Mouse (Mus musculus) ES-E14 (cell line): Measurements from ENCODE around the gene Tbck. TPM values are rescaled to one million over a fixed set of nuclear protein-coding genes. Genes with fewer than 3 reads are reported as not detected.

ENCODE experiments used
- DNase-seq: peaks from one replicate; pipeline ENCODE4 v3.0.0-alpha.2; 2013; ENCODE audit warnings: low read depth, low spot score
- H3K27ac ChIP-seq: 2 replicates; pipeline ENCODE4 v1.5.1; 2012; ENCODE audit warnings: low read depth, mild to moderate bottlenecking, low read length, moderate library complexity, mixed read lengths; ENCODE audit not compliant: poor library complexity, insufficient read depth, severe bottlenecking
- H3K36me3 ChIP-seq: 2 replicates; pipeline ENCODE4 v1.6.1; 2012; ENCODE audit warnings: mild to moderate bottlenecking, low read length, moderate library complexity, mixed read lengths; ENCODE audit not compliant: control insufficient read depth, poor library complexity, insufficient read depth, severe bottlenecking
- H3K4me1 ChIP-seq, 2 experiments: fragments of 150-350 bp in 1 of 2; sonication (generic) in 1 of 2; 2 replicates each; pipeline ENCODE4 v1.6.1; 2012; ENCODE audit warnings: low read length in 2 of 2, mild to moderate bottlenecking in 1 of 2, mixed read lengths in 1 of 2; ENCODE audit not compliant: control insufficient read depth in 2 of 2, insufficient read depth in 2 of 2, poor library complexity in 1 of 2
- H3K4me3 ChIP-seq, 2 experiments: fragments of 150-350 bp in 1 of 2; sonication (generic) in 1 of 2; 2 replicates each; pipeline ENCODE4 v1.5.1; 2012; ENCODE audit warnings: low read length in 2 of 2, low read depth in 1 of 2, mild to moderate bottlenecking in 1 of 2, mixed read lengths in 1 of 2; ENCODE audit not compliant: insufficient read depth in 1 of 2, poor library complexity in 1 of 2, severe bottlenecking in 1 of 2
- H3K9ac ChIP-seq: 2 replicates; pipeline ENCODE4 v1.6.1; 2012; ENCODE audit warnings: low read depth, mild to moderate bottlenecking, low read length, mixed read lengths; ENCODE audit not compliant: poor library complexity, insufficient read depth, severe bottlenecking
- H3K9me3 ChIP-seq: fragments of 150-350 bp; sonication (generic); 2 replicates; pipeline ENCODE4 v1.6.1; 2012; ENCODE audit warnings: low read depth, mild to moderate bottlenecking, low read length; ENCODE audit not compliant: control insufficient read depth, insufficient read depth
- CHD2 ChIP-seq: IDR thresholded peaks from 2 replicates; pipeline ENCODE4 v1.6.1; 2014; ENCODE audit warnings: mild to moderate bottlenecking, low read depth, low read length, inconsistent platforms
- HCFC1 ChIP-seq: IDR thresholded peaks from 2 replicates; pipeline ENCODE4 v1.6.1; 2012; ENCODE audit warnings: low read length, inconsistent platforms, borderline replicate concordance; ENCODE audit not compliant: insufficient read depth
- MAFK ChIP-seq: IDR thresholded peaks from 2 replicates; pipeline ENCODE4 v1.6.1; 2014; ENCODE audit warnings: mild to moderate bottlenecking, low read depth, low read length, inconsistent platforms; ENCODE audit not compliant: insufficient read depth
- ZC3H11A ChIP-seq: IDR thresholded peaks from 2 replicates; pipeline ENCODE4 v1.6.1; 2012; ENCODE audit warnings: low read depth, mild to moderate bottlenecking, inconsistent platforms, low read length, borderline replicate concordance
- ZNF384 ChIP-seq: IDR thresholded peaks from 2 replicates; pipeline ENCODE4 v1.6.1; 2012; ENCODE audit warnings: low read depth, low read length, inconsistent platforms
- in situ Hi-C, 2 experiments: fragments of 600-800 bp; cut with MboI; formaldehyde crosslinking; loops; one replicate each; pipeline ENCODE4 v1.15.1; 2025; ENCODE audit warnings: low sequenced_read_pairs in 2 of 2, inconsistent platforms in 1 of 2; ENCODE audit not compliant: unreplicated experiment in 2 of 2
- total RNA-seq: library from RNA; depleted of rRNA; stranded (reverse); fragments of 300-350 nt; gene quantifications from 2 replicates; pipeline ENCODE4 v1.2.3, GENCODE M21; 2012

The Tbck gene
- total RNA-seq, 1 experiment: 8.4 TPM

GRCm38 (mm10) chr3:132858849-132859248 lies 174.9 kb downstream of the Tbck start:
- Histone ChIP-seq H3K27ac (peak overlapping the region; percentile 45; the same call in 1 of the 2 replicates), H3K4me1 (peaks cover 5 to 11% of the 10 kb centered on the region in 2 experiments; a peak in 3 of 4 replicates), H3K9me3 (no peaks in the 10 kb centered on the region), H3K4me3 (peak overlapping the region in 1 of 2 experiments; percentile 40; a peak in 1 of 4 replicates), H3K36me3 (no peaks in the 10 kb centered on the region), H3K9ac (no peak overlapping the region)
- peak; percentile 25 for DNase-seq
- in situ Hi-C loops: no loop called here
- TF ChIP-seq ZC3H11A (no peak), MAFK (no peak), ZNF384 (no peak), CHD2 (no peak), HCFC1 (no peak)

- no peak overlapping the region for H3K27ac ChIP-seq
- no peaks in the 10 kb centered on the region for H3K9me3 ChIP-seq
- TF ChIP-seq MAFK: no peak
- H3K36me3 ChIP-seq: no peaks in the 10 kb centered on the region
- in situ Hi-C loops: no loop called here
- H3K4me1 ChIP-seq: peaks cover 5 to 11% of the 10 kb centered on the region in 2 experiments; a peak in 3 of 4 replicates
- no peak overlapping the region for H3K4me3 ChIP-seq
- no peak overlapping the region for H3K9ac ChIP-seq
- no peak for DNase-seq
Observed at GRCm38 (mm10) chr3:132859573-132859972, 175.6 kb downstream of the Tbck start.

- TF ChIP-seq HCFC1 (no peak), CHD2 (no peak), ZNF384 (no peak), ZC3H11A (no peak), MAFK (no peak)
- Histone ChIP-seq H3K4me1 (peaks cover 5 to 11% of the 10 kb centered on the region in 2 experiments; a peak in 3 of 4 replicates), H3K9ac (no peak overlapping the region), H3K27ac (no peak overlapping the region), H3K9me3 (no peaks in the 10 kb centered on the region), H3K36me3 (no peaks in the 10 kb centered on the region), H3K4me3 (no peak overlapping the region)
- in situ Hi-C loops: no loop called here
- no peak for DNase-seq
Observed at GRCm38 (mm10) chr3:132860796-132861195, 176.9 kb downstream of the Tbck start.

- no peak for DNase-seq
- in situ Hi-C loops: no loop called here
- Histone ChIP-seq H3K36me3 (no peaks in the 10 kb centered on the region), H3K4me1 (peaks cover 5 to 6% of the 10 kb centered on the region in 2 experiments; a peak in 3 of 4 replicates), H3K27ac (no peak overlapping the region), H3K4me3 (no peak overlapping the region), H3K9ac (no peak overlapping the region), H3K9me3 (no peaks in the 10 kb centered on the region)
- no peak for TF ChIP-seq MAFK
- no peak for TF ChIP-seq ZC3H11A
- TF ChIP-seq ZNF384: no peak
- TF ChIP-seq HCFC1: no peak
- no peak for TF ChIP-seq CHD2
Observed at GRCm38 (mm10) chr3:132863843-132864242, 179.9 kb downstream of the Tbck start.

GRCm38 (mm10) chr3:132864329-132864919 lies 180.5 kb downstream of the Tbck start:
- Histone ChIP-seq H3K27ac (no peak overlapping the region), H3K9ac (no peak overlapping the region), H3K4me1 (peaks cover 2 to 4% of the 10 kb centered on the region in 2 experiments; a peak in 2 of 4 replicates), H3K36me3 (no peaks in the 10 kb centered on the region), H3K9me3 (no peaks in the 10 kb centered on the region), H3K4me3 (no peak overlapping the region)
- no peak for DNase-seq
- TF ChIP-seq ZC3H11A: no peak
- in situ Hi-C loops: no loop called here
